Mouse (Mus musculus) regulatory T cell (primary cell): ENCODE measurements around the gene Pcsk4.

Experiments
- in situ Hi-C: fragments of 300-600 bp; cut with MboI, MseI; formaldehyde crosslinking; loops from one replicate; pipeline ENCODE4 v1.15.1; 2025; ENCODE audit warnings: high pct_unique_total_duplicates

Gene Pcsk4

DNA sequence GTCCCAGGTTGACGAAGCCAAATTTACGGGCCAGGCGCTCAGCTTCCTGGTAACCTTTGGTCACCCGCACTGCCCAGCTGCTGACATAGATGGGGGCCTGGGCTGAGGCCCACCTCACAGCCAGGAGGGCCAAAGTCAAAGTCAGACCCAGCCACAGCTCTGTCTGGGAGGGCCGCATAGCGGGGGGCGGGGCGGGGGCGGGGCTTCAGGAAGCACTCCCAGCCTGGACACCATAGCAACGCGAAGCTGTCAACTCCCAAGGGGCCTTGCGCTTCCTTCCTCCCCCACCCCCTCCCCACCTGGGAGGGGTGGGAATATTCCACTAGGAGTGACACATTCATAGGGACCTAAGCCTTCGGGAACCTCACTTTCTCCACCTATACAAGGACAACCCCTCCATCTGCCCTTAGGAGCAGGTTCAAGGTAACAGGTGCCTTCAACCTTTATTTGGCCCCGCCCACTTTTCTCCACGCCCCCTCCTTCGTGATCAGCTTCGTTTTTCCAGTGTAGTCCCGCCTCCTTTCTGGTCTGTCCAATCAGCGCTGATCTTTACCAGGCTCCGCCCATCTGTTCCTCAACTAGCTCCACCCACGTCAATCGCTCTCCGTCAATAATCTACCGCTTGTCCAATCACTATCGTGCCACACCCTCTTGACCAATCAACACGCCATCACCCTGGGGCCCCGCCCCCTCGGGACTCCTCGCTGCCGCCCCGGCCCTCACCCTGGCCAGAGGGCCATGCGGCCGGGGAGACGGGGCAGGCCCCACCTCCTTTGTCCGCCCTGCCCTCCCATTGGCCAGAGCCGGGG lies at the start of gene Pcsk4, which contains the start of gene Reep6:
Gene Pcsk4 (minus strand): TSS at position 226 of the 809 bp plus-strand sequence.
Gene Reep6 (plus strand): TSS at position 681 of the 809 bp plus-strand sequence.
- in situ Hi-C loops = no loop called here

DNA sequence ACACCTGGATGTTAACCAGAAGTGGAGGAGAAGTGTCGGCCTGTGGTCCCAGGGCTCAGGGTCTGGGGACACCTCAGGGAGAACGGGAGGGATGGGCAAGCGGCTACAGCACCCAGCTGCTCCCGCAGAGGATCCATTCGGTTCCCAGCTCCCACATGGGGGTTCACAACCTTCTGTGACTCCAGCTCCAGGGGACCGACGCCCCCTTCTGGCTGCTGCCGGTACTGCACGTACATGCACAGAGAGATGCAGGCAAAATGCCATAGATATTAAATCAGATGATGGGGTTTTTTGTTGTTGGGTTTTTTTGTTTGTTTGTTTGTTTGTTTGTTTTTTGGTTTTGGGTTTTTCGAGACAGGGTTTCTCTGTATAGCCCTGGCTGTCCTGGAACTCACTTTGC lies 48.4 kb upstream of the Pcsk4 start:
- in situ Hi-C loops = no loop called here

DNA sequence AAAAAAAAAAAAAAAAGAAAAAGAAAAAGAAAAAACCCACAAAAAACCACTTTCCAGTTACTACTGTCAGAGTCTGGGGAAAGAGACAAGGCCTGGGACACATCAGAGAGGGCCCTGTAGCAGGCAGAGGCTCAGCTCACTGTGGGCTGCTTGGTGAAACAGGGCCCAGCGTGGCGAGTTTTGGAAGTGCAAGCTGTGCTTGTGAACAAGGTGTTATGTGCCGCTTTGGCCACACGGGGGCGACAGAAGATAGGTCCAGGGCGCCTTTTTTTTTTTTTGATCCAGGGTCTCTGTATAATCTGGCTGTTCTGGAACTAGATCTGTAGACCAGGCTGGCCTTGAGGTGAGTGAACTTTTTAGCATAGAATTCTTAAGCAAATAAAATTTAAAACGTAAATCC lies 46.9 kb upstream of the Pcsk4 start:
- in situ Hi-C loops = no loop called here

DNA sequence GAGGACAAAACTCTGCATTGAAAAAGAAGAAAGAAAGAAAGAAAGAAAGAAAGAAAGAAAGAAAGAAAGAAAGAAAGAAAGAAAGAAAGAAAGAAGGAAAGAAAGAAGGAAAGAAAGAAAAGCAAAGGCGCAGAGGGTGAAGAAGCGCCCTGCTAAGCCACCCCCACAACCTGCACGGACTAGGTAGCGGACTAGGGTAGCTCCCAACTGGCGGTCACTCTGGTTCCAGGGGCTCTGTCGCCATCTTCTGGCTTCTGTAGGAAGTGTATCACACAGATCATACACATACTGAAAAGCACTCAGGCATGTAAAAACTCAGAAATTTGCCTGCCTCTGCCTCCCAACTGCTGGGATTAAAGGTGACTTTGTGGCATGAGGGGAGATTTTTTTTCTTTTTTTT lies 44.8 kb upstream of the Pcsk4 start:
- in situ Hi-C loops = no loop called here

DNA sequence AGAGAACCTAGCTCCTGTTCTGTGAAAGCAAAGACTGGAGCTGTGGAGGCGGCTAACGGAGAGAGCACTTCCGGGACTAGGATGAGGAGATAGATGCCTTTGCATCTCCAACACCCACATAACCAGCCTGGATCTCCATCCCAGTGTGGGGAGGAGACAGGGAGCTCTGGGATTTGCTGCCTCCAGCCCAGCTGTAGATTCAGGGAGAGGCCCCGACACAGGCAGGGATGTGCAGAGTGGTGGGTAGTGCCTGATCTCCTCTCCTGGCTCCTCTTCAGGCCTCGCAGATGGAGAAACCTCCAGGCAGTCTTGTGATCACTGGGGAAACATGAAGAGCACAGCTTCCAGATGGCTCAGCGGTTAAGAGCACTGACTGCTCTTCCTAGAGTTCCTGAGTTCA lies 43.4 kb upstream of the Pcsk4 start:
- in situ Hi-C loops = no loop called here

DNA sequence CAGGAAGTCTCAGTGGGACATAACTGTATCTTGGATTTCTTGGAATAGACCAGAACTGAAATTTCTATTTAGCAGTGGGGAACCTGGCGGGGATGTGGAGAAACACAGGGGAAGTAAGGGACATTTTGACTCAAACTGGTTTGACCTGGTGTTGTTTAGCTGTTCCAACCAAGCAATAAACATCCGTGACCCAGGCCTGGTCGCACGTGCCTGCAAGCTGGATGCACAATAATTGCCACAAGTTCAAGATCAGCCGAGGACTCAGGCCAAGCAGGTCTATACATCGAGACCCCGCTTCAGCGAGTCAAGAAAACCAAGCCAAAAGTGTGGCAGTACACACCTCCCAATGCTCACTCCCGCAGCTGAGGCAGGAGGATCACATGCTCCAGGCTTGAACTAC lies 42.7 kb upstream of the Pcsk4 start:
- in situ Hi-C loops = no loop called here

DNA sequence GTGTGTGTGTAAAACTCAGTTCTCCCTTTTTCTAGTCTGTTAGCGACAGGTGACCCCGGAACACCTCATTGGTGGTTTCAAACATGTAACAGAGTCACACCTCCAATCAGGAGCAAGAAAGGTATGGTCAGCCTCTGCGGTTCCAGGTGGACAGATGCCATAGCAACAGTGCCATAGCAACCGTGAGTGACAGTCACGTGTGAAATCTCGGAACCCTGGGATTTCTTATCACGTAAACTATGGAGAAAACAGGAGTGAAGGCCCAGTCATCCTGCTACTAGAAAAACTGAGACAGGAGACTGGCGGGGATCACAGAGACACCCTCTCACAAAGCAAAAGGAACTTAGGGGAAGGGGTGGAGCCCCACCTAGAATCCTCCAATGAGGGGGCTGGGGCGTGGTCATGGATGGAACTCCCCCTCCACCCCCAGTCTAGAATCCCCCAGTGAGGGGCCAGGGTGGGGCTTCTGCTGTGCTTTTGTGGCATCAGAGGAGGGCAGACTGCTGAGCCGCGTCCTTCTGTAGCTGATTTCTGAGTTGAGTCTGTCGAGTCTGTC lies 42.2 kb upstream of the Pcsk4 start:
- in situ Hi-C loops = no loop called here

DNA sequence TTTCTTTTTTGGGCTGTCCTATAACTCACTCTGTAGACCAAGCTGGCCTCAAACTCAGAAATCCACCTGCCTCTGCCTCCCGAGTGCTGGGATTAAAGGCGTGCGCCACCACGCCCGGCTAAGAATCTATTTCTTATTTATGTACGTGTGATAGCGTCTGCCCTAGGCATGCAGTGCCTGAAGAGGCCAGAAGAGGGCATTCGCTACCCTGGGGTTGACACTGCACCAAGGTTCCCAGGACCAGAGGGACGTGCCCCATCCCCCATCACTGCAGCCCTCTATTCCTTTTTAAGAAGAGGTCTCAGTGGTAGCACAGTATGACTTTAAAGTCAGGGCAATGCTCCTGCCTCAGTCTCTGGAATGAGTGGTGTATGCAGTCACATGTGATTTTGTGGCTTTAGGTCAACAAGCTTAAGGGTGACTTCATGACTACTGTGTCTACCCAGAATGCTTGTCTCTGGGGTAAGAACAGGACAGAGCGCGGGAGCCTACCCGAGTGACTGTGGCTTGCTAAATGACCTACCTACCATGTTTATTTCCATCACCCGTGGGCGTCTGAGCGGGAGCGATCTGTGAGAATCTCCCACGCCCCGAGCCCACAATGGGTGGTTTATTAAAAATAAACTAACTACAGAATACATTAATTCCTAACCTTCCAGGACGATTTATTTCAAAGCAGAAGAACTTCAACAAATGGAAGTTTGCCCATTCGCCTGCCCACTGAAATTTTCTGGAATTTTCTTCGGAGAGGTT lies 40.9 kb upstream of the Pcsk4 start:
- in situ Hi-C loops = no loop called here

DNA sequence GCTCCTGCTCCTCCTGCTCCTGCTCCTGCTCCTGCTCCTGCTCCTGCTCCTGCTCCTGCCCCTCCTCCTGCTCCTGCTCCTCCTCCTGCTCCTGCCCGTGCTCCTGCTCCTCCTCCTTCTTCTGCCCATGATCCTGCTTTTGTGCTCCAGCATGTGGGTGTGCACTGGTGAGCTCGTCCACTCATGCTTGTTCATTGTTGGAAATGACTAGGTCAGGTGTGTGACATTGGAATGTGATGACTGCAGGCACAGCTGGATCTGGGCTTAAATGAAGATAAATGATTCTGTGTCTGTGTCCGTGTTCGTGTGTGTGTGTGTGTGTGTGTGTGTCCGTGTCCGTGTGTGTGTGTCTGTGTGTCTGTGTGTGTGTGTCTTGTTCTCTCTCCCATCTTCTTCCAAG lies 39.1 kb upstream of the Pcsk4 start:
- in situ Hi-C loops = no loop called here

DNA sequence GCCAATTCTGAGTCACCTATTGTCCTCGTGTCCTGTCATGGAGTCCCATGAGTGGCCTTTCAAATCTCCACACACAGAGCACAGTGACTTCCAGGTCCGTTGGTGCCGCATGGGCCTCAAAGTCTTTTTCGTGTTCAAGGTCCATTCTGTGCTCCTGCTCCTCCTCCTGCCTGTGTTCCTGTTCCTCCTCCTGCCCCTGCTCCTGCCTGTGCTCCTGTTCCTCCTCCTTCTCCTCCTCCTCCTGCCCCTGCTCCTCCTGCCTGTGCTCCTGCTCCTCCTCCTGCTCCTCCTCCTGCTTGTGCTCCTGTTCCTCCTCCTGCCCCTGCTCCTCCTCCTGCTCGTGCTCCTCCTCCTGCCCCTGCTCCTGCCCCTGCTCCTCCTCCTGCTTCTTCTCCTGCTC lies 38.7 kb upstream of the Pcsk4 start:
- in situ Hi-C loops = no loop called here

DNA sequence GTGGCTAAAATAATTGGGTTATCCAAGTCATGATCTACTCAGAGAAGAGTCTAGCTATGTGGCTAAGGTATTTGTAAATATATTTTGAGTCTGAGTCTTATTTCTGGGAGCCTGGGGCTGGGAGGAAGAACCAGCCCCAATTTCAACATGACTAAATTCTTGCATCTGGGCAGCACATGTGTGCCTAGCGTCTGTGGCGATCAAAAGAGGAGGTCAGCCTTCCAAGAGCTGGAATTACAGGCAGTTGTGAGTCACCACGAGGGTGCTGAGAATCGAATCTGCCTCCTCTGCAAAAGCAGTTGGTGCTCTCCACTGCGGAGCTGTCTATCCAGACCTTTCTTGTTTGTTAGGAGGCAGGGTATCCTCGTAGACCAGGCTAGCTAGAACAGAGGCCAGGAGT lies 36.4 kb upstream of the Pcsk4 start:
- in situ Hi-C loops = no loop called here

DNA sequence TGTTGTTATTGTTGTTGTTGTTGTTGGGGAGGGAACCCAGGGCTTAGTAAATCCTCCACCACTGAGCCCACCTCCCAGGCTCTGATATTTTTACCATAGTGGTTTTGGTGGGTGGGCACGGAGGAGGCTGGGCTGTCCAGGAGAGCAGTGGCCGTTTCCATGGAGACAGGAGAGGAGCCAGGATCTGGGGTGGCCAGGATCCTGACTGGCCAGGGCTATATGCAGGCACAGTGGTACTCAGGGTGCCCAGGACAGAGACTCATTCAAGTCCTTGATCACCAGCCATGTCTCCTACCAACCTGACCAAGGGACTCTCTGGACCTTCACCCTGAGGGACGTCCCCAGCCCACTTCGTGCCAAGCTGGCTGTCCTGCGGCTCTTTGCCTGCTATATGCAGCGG lies 34.4 kb upstream of the Pcsk4 start:
- in situ Hi-C loops = no loop called here

DNA sequence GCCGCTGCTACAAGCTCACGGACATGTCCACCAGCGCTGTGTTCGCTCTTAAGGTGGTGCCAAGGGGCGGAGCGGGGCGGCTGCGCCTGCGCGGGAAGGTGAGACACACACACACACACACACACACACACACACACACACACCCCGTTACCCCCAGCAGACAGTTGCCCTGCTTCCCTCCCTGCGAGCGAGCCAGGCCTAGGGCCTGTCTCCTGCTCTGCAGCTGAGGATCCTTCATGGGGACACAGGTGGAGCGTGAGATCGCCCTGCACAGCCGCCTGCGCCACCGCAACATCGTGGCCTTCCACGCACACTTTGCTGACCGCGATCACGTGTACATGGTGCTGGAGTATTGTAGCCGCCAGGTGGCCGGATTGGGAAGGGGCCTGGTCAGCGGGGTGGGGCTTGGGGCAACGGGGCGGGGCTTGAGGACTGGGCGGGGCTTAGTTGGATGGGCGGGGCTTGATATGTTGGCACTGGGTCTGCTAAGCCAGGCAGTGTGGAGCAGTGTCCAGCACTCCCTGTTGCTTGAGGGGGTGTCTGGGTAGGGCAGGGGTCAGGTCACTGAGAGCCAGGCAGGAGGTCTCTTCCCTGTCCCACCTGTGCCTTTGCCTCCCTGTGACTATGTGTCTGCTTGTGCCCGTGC lies 28.8 kb upstream of the Pcsk4 start:
- in situ Hi-C loops = no loop called here

DNA sequence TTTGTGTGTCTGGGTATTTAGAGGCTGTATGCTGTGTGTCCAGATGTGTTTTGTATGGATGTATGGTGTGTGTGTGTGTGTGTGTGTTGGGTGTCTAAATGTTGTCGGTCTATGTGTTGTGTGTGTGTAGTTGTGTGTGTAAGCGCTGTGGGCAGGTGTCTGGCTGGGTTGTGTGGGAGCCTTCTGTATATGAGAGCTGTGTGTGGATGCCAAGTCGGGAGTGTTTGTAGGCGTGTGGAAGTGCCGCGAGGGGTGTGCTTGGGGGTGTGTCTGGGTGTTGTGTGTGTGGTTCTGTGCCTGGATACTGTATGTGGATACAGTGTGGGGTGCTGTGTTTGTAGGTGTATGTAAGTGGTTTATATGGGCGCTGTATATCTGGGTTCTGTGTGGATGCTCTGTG lies 28.0 kb upstream of the Pcsk4 start:
- in situ Hi-C loops = no loop called here

DNA sequence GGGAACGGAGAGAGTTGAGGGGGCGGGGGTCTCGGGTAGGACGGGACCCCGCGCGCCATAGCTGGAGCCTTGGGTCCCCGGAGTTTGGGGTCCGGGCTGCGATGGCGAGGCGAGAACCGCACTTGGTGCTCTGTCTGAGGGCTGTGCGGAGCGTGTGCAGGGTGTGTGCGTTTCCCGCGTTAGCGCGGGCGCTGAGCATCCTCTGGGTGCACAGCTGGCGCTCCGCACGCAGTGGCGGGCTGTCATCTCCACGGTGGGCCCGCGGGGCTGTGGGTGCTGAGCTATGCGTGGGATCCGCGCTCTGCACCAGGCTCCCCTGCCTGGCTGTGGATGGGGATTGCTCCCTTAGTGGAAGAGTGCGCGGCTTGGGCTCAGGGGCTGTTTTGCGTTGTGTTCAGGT lies 27.4 kb upstream of the Pcsk4 start:
- in situ Hi-C loops = no loop called here

DNA sequence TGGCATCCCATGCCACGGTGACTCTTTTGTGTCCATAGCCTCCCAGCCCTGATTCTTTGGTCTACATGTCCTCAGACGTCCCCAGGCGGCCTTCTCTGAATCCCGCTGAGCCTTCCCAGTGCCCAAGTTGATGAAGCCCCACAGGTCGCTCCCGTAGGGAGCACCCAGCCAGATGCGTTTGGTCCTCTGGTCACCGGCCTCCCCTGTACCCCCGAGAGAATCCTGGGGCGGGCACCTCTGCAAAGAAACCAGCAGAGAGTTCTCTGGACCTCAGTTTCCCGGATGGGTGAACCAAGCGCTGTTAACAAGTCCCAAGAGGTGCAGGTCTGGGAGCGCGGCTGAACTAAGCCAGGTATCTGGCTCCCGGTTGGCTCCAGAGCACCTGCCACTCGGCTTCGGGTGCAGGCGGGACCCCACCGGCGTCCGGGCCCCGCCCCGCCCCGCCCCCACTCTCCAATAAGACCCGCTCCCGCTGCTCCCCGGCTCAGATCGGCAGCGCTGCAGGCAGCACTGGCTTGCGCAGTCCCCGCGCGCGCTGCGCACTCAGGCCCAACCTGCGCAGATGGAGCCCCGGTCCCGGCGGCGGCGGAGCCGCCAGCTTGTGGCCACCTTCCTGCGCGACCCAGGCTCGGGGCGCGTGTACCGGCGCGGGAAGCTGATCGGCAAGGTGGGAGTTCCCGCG lies 26.8 kb upstream of the Pcsk4 start, which contains the start of gene Plk5:
Gene Plk5 (plus strand): TSS at position 459 of the 682 bp plus-strand sequence.
- in situ Hi-C loops = no loop called here

DNA sequence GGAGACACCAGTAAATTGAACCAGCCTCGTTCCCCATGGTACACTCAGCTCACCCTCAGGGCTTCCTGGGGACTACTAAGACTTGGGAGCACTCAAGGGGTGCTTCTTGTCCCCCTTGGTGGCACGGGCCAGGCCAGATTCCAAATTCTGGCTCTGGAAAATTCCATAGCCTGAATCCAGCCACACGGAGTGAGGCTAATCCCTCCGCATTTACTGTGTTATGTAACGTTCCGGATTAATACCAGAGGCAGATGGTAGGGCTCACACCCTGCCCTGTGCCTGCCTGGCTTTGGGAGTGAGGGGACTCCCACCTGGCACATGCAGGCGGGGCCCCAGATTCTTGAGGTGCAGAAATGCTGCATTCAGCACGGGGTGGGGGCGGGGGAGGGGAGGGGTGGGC lies 26.1 kb upstream of the Pcsk4 start:
- in situ Hi-C loops = no loop called here

DNA sequence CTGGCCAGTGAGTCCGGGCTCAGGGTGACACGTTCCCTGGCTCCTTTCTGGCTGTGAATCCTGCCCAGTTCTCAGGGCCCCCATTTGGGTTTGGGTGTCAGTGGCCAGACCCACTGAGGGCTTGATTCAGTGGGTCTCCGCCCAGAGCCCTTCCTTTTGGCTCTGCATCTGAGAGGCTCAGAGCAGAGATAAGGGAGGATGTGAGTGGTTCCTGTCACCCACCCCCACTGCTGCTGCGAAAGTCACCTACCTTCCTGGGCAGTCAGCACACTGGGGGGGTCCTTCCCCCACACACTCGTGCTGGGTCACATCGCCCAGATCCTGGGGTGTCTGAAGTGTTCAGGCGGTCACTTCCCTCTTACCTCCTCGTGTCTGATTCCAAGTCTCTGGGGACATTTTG lies 23.4 kb upstream of the Pcsk4 start:
- in situ Hi-C loops = no loop called here

DNA sequence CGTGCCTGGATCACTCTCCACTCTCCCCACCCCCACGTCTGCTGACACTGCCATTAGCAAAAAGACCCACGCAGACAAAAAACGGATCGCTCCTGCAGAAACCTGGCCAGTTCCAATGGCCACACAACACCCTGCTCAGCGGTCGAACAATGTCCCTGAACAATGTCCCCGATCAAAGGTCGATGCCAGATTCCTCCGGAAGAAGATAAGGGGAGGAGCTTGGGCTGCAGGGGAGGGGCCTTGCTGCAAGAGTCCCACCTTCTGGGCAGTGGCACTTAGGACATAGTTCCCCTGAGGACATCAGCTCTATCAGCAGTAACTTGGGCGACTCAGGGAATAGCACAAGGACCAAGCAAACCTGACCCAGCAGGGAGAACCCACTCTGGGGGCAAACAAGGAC lies 22.6 kb upstream of the Pcsk4 start:
- in situ Hi-C loops = no loop called here

DNA sequence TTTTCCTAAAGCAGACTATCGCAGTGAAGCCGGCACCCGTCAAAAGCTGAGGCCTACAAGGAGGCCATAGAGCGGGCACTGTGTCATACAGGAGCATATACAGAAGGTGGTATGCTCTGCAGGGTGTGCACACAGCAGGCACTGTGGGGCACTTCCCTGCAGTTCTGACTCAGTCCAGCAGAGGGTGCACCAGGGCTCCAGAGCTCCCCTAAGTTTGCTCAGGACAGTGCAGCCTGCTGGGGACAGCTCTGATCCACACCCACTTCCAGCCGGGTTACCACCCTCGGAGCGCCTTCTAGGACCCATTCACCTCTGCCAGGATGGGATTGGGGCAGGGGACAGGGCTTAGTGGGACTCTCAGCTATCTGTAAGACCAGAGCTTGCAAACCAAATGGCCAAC lies 21.0 kb upstream of the Pcsk4 start:
- in situ Hi-C loops = no loop called here

DNA sequence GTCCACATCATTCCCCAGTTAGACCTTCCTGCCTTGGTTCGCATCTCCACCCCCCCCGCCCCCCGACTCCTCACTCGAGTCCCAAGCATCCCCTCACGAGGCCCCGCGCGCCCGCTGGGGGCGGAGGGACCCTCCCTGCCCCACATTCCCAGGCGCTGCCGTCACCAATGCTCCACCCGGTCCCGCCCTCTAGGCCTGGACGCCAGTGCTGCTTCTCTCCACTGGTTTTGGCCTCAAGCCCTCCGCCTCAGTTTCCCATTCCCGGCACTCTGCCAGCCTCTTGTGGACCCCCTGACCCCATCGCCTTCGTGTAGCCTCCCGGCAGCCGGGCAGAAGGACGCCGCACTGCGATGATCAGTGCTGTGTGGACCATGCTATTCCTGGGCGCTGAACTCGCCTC lies 19.7 kb upstream of the Pcsk4 start:
- in situ Hi-C loops = no loop called here
